Mouse (Mus musculus): ENCODE measurements at regions not wholly inside any gene's neighbourhood (a gene's known extent, or its start where the extent isn't known, plus 50 kb on each side); places are given as distances from the start of the nearest gene placed in this dataset.

DNA sequence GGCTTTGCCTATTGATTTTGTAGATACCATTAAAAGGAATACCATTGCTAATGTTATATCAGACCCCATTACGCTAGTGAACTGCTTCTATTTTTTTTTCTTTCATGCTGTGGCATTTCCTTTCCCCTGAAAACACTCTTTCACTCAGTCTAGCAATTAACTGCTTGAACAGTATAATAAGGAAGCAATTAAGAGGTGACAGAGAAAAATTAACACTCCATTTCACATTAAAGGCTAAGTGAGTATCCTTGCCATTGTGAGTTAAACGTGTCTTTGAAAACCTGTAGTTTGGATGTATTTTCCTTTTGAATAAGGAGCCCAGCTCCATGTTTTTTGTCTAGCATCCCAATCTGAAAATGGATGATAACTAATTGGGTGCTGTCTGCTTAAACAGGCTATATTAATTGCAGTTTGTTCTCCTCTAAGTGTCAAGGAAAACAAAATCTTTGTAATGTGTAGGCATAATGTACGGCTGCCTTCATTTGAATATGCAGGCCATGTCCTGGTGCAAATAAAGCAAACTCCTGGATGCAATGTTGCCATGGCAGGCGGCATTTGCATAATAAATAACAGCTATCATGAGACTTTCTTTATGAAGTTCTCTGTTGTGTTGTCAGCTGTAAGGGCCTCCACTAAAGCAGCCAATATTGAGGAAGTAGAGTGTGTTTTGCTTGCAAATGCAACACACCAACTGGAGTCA, 423.3 kb downstream of the Zic3 start:
- 53% methylated on average over 4 of the region's 4 CpGs for WGBS
- H3K4me3 ChIP-seq = no peak overlapping the region
- H3K36me3 ChIP-seq = no peaks in the 10 kb centered on the region
- no peaks in the 10 kb centered on the region for H3K27me3 ChIP-seq
- H3K4me2 ChIP-seq (replicated peaks) = no peak overlapping the region
- no peaks in the 10 kb centered on the region for H3K9me3 ChIP-seq (replicated peaks)
- H3K9ac ChIP-seq = no peak overlapping the region
- no peaks in the 10 kb centered on the region for H3K4me1 ChIP-seq
- ATAC-seq (ENCODE audit: low FRiP score) = peak; percentile 54; the same call in 1 of the 2 replicates
- no peak overlapping the region for H3K27ac ChIP-seq

DNA sequence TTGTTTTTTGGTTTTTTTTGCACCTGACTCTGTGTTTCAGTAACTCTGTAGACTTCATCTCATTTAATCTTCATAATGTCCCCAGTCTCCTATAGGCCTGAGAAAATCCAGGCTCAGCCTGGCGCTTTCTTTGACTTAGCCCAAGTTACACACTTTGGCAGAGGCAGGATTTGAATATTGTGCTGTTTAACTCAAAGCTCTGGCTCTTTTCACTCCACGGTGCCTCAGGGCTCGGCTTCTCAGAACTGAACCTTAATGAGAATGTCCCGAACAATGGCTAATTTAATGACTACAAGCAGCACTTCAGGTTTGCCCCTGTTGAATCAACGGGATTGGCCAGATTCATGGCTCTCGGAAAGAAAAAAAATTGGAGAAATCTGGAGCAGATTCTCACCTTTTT, 425.1 kb downstream of the Zic3 start:
- no peak for ATAC-seq (ENCODE audit: low FRiP score)
- Histone ChIP-seq H3K4me2 (replicated peaks) (no peak overlapping the region), H3K36me3 (no peaks in the 10 kb centered on the region), H3K9ac (no peak overlapping the region), H3K4me1 (no peaks in the 10 kb centered on the region), H3K9me3 (replicated peaks) (no peaks in the 10 kb centered on the region), H3K27me3 (no peaks in the 10 kb centered on the region), H3K4me3 (no peak overlapping the region), H3K27ac (no peak overlapping the region)
- 76% methylated on average over 6 of the region's 6 CpGs for WGBS

DNA sequence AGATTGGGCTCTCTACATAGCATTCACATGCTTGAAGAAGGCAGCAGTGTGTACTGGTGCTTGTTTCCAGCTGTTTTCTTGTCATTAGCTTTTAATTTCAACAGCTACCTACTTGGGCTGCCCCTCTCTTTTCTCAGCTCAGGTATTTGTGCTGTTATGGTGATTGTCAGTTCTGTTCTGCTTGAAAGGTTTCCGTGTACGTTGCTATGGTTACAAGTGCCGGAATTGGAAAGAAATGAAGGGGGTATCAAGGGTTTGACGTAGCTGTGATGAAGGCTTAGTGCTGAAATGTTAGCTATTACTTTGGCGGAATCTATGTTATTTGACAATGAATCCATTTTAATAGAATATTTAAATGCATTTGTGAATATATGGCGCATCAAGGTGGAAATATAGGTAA, 439.5 kb upstream of the 4930550L24Rik start:
- Histone ChIP-seq H3K4me1 (no peaks in the 10 kb centered on the region), H3K9ac (no peak overlapping the region), H3K4me2 (replicated peaks) (no peak overlapping the region), H3K27ac (no peak overlapping the region), H3K4me3 (no peak overlapping the region), H3K27me3 (no peaks in the 10 kb centered on the region), H3K36me3 (no peaks in the 10 kb centered on the region), H3K9me3 (replicated peaks) (no peaks in the 10 kb centered on the region)
- WGBS = 73% methylated on average over 6 of the region's 6 CpGs
- no peak for ATAC-seq (ENCODE audit: low FRiP score)

DNA sequence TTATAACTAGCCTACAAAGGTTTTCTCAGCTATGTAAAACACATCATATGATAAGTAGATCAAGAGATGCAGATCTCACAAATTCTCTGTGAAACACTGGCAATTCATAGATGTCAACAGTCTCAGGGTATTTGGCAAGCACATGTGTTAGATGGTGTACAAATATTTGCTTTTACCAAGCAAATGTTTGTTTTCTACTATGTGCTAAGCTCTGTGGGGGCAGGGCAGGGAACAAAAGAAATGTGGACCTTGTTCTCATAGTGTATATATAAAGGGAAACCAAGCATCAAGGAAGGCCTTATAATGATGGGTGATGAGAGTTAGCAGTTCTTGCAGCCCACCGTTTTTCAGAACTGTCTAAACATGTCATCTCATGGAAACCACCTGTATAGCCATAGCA, 438.2 kb upstream of the 4930550L24Rik start:
- Histone ChIP-seq H3K27me3 (no peaks in the 10 kb centered on the region), H3K4me2 (replicated peaks) (no peak overlapping the region), H3K9ac (no peak overlapping the region), H3K27ac (no peak overlapping the region), H3K4me3 (no peak overlapping the region), H3K9me3 (replicated peaks) (no peaks in the 10 kb centered on the region), H3K4me1 (no peaks in the 10 kb centered on the region), H3K36me3 (no peaks in the 10 kb centered on the region)
- WGBS = 69% methylated on average over 1 of the region's 1 CpGs
- ATAC-seq (ENCODE audit: low FRiP score) = no peak

DNA sequence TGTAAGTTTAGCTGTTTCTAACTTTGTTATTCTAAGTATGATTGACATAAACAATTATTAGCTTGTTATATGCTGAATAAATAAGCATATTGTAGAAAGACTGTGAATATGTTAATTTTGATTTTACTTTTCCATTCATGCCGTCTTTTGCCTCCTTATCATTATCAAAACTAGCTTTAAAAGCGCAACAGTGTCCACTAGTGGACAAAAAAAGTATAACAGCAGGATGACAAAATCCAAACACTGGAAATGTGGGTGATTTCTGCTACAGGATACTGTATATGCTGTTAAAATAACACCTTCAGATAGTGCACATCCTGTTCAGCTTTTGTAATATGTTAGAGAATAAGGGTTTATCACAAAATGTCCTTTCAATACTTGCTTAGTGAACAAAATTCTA, 418.3 kb upstream of the 4930550L24Rik start:
- Histone ChIP-seq H3K4me1 (no peaks in the 10 kb centered on the region), H3K9me3 (replicated peaks) (no peaks in the 10 kb centered on the region), H3K4me3 (no peak overlapping the region), H3K27ac (no peak overlapping the region), H3K9ac (no peak overlapping the region), H3K36me3 (no peaks in the 10 kb centered on the region), H3K27me3 (no peaks in the 10 kb centered on the region), H3K4me2 (replicated peaks) (no peak overlapping the region)
- WGBS = 14% methylated on average over 2 of the region's 2 CpGs
- ATAC-seq (ENCODE audit: low FRiP score) = no peak

DNA sequence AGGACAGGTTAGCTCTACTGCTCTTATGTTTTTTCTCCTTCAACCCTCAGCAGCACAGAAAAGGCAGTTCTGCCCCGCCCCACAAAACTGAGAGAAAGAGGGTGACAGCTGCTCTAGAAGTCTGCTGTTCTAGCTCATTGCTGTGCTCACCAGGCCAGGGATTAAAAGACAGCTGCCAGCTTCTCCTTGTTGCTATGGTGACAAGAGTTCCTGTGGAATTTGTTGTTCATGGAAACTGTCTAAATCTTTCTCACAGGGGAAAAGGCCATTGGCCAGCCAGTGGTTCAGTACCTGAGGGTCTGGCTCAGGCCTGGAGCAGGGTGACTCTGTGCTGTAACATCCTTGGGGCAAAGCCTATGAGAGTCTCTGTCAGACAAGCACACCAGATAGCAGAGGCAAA, 405.6 kb upstream of the 4930550L24Rik start:
- Histone ChIP-seq H3K4me1 (0 out of 2 replicates have a peak, but pooled peaks cover 3% of the 10 kb centered on the region), H3K4me2 (replicated peaks) (no peak overlapping the region), H3K9ac (no peak overlapping the region), H3K27me3 (no peaks in the 10 kb centered on the region), H3K4me3 (no peak overlapping the region), H3K9me3 (replicated peaks) (no peaks in the 10 kb centered on the region), H3K27ac (no peak overlapping the region), H3K36me3 (no peaks in the 10 kb centered on the region)
- 88% methylated on average over 1 of the region's 1 CpGs for WGBS
- ATAC-seq (ENCODE audit: low FRiP score) = no peak

DNA sequence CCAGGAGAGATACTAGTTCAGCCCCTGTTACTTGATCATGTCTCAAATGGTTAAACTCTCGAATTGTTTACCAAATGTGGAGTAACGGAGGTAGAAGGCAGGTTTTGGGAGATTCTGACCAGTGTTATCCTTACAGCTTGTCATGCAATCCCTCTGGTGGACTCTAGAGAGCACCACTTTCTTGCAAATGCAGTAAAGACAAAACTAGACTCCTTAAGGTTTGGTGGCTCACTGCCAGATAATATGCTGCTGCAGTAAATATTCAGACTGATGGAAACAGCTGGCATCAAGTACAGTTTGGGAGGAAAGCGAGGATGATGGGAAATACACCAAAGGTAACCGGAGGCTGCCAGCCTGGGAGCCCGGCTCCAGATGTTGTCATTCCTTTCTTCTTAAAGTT, 394.2 kb upstream of the 4930550L24Rik start:
- no peak for ATAC-seq (ENCODE audit: low FRiP score)
- Histone ChIP-seq H3K9me3 (replicated peaks) (no peaks in the 10 kb centered on the region), H3K4me3 (no peak overlapping the region), H3K9ac (no peak overlapping the region), H3K27me3 (no peaks in the 10 kb centered on the region), H3K36me3 (no peaks in the 10 kb centered on the region), H3K27ac (no peak overlapping the region), H3K4me1 (no peaks in the 10 kb centered on the region), H3K4me2 (replicated peaks) (no peak overlapping the region)
- WGBS = 61% methylated on average over 5 of the region's 5 CpGs
